Mouse (Mus musculus) lung, postnatal 36 days (tissue): ENCODE results near the gene 1700024B05Rik.
"Not testable (repeated sequence)": the region's sequence is repeated elsewhere in the genome, so short reads cannot be mapped to it uniquely, and the experiment has no call there.

ENCODE experiments used
- DNase-seq: peaks from one replicate; pipeline ENCODE4 v3.0.0; 2022; ENCODE audit warnings: mixed read lengths

1700024B05Rik gene

DNA sequence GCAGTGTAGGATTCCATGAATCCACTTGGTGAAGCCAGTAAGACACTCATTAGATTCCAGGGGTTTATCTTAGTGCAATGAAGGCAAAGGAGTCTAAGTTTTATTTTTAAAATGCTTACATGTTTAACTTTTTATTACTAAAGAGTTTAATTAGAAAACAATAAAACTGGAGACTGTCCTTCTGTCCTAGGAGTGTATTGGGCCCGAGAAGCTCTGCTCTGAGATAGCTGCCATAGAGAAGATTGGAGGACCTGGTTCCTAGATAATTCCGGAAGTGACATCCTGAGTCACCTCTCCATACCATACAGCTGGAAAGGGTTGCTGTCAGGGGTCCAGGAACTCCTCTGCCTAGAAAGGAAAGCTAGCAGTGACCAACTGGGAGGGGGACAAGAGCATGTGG, at the start of gene 1700024B05Rik:
TSS of gene 1700024B05Rik (plus strand) at position 301 of the 400 bp plus-strand sequence.
- DNase-seq = not testable (repeated sequence)

DNA sequence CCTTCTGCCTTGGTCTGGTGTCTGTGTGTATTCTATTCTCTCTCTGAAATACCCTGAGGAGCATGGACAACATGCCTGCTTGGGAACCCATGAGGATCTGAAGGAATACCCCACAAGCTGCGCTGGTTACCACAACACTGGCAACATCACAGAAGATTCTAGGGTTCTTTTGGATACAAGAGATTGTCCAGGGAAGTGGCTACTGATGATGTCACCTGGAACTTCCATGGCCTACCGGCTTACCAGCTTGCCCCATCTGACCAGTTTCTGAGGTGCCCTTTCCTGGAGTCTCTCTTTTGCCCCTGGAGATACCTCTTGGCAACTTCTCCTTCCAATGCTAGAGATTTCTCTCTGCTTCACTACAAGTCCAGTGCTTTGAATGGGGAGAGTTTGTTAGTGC, 36.6 kb upstream of the 1700024B05Rik start, which contains the start of gene Gm7980:
TSS of gene Gm7980 (minus strand) at position 101 of the 400 bp plus-strand sequence.
- DNase-seq = not testable (repeated sequence)

DNA sequence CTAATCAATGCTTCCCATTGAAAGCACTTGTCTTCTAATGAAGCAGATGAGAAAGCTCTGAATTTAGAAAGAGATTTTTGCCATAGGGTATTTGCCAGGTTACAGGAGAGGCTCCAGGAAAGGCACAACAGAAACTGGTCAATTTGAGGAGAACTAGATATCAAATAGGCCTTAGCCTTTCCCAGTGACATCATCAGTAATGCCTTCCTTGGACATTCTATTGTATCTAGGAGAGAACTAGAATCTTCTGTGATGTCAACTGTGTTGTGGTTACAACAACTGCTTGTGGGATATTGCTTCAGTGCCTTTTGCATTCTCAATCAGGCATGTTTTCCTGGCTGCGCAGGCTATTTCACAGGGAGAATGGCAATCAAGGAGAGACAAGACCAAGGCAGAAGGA, 19.1 kb upstream of the 1700024B05Rik start, which contains the start of gene 1700049E17Rik1:
TSS of gene 1700049E17Rik1 (plus strand) at position 301 of the 400 bp plus-strand sequence.
- not testable (repeated sequence) for DNase-seq

DNA sequence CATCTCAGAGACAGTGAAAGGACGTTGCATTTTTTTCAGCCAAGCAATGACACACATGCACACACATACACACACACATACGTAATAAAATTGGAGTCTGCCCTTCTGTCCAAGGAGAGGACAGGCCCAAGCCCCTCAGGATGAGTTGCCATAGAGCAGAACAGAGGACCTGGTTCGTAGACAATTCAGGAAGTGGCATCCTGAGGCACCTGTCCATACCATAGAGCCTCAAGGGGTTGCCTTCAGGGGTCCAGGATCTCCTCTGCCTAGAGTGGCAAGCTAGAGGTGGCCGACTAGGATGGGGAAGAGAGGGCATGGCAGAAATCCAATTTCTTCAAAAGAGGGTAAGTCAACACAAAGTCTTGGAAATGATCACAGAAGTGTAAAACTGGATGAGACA, 20.3 kb downstream of the 1700024B05Rik start:
- not testable (repeated sequence) for DNase-seq

DNA sequence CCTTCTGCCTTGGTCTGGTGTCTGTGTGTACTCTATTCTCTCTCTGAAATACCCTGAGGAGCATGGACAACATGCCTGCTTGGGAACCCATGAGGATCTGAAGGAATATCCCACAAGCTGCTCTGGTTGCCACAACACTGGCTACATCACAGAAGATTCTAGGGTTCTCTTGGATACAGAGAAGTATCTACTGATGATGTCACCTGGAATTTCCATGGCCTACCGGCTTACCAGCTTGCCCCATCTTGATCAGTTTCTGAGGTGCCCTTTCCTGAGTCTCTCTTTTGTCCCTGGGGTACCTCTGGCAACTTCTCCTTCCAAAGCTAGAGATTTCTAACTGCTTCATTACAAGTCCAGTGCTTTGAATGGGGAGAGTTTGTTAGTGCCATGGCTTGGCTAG, 24.0 kb downstream of the 1700024B05Rik start, which contains the start of gene Gm6401:
TSS of gene Gm6401 (minus strand) at position 101 of the 400 bp plus-strand sequence.
- not testable (repeated sequence) for DNase-seq

DNA sequence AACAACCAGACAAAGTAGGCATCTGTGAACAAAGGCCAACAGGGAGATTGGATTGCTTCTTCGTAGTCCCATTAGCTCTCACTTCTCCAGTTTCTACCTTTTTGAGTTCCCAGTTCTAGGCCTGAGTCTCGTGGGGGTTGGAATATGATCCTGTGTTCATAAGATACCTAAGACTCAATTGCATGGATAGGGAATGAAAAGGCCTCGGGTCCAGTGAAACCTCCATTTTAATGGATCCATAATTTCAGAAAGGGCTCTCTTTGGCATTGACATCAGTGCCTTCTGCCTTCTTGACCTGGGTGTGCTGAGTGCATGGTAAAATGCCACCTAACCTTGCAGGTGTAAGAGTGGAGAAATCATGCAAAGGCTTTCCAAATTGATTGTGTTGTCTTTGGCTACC, 24.8 kb downstream of the 1700024B05Rik start:
- not testable (repeated sequence) for DNase-seq

DNA sequence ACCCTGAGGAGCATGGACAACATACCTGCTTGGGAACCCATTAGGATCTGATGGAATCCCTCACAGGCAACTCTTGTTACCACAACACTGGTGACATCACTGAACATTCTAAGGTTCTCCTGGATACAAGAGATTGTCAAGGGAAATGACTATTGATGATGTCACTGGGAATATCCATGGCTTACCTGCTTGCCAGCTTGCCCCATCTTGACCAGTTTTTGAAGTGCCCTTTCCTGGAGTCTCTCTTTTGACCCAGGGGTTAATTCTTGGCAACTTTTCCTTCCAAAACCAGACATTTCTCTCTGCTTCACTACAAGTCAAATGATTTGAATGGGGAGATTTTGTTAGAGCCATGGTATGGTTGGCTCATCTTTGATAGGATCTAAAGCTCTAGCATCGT, 39.4 kb downstream of the 1700024B05Rik start, which contains the start of gene Gm3543:
TSS of gene Gm3543 (minus strand) at position 101 of the 400 bp plus-strand sequence.
- not testable (repeated sequence) for DNase-seq
